Mouse (Mus musculus): ENCODE results near the gene Tap2.
"Not testable (repeated sequence)": the region's sequence is repeated elsewhere in the genome, so short reads cannot be mapped to it uniquely, and the experiment has no call there.

Gene Tap2

GRCm38 (mm10) chr17:34211746-34212365 lies 8.5 kb downstream of the Tap2 start:
- no peak for DNase-seq (ENCODE audit: low read depth, low spot score)

GRCm38 (mm10) chr17:34213936-34214335 lies 10.6 kb downstream of the Tap2 start:
- DNase-seq (ENCODE audit: low read depth, low spot score), result no peak

- DNase-seq (ENCODE audit: low read depth, low spot score), result no peak
These were observed 11.8 kb downstream of the Tap2 start for GRCm38 (mm10) chr17:34215176-34215575.

- no peak for DNase-seq (ENCODE audit: low read depth, low spot score)
These were observed 14.0 kb downstream of the Tap2 start for GRCm38 (mm10) chr17:34217216-34217928.

GRCm38 (mm10) chr17:34217986-34218385 lies 14.7 kb downstream of the Tap2 start:
- DNase-seq (ENCODE audit: low read depth, low spot score), result no peak

GRCm38 (mm10) chr17:34218675-34219074 lies 15.3 kb downstream of the Tap2 start:
- no peak for DNase-seq (ENCODE audit: low read depth, low spot score)

GRCm38 (mm10) chr17:34219096-34219495 lies 15.8 kb downstream of the Tap2 start:
- peak; percentile 41 for DNase-seq (ENCODE audit: low read depth, low spot score)

GRCm38 (mm10) chr17:34219801-34220200 lies 16.5 kb downstream of the Tap2 start:
- not testable (repeated sequence) for DNase-seq (ENCODE audit: low read depth, low spot score)

- not testable (repeated sequence) for DNase-seq (ENCODE audit: low read depth, low spot score)
These were observed 17.1 kb downstream of the Tap2 start for GRCm38 (mm10) chr17:34220401-34220800.

GRCm38 (mm10) chr17:34224816-34225215 lies 21.5 kb downstream of the Tap2 start:
- no peak for DNase-seq (ENCODE audit: low read depth, low spot score)

GRCm38 (mm10) chr17:34225426-34225825 lies 22.1 kb downstream of the Tap2 start:
- no peak for DNase-seq (ENCODE audit: low read depth, low spot score)

GRCm38 (mm10) chr17:34225911-34226310 lies 22.6 kb downstream of the Tap2 start:
- DNase-seq (ENCODE audit: low read depth, low spot score), result not testable (repeated sequence)

GRCm38 (mm10) chr17:34230971-34231370 lies 27.6 kb downstream of the Tap2 start:
- not testable (repeated sequence) for DNase-seq (ENCODE audit: low read depth, low spot score)

- DNase-seq (ENCODE audit: low read depth, low spot score), result not testable (repeated sequence)
These were observed 28.7 kb downstream of the Tap2 start for GRCm38 (mm10) chr17:34232021-34232420.

- DNase-seq (ENCODE audit: low read depth, low spot score), result peak; percentile 77
These were observed 31.6 kb downstream of the Tap2 start for GRCm38 (mm10) chr17:34234926-34235325.

- no peak for DNase-seq (ENCODE audit: low read depth, low spot score)
These were observed 33.4 kb downstream of the Tap2 start for GRCm38 (mm10) chr17:34236691-34237090.

- DNase-seq (ENCODE audit: low read depth, low spot score), result no peak
These were observed 34.4 kb downstream of the Tap2 start for GRCm38 (mm10) chr17:34237741-34238140.

- peak; percentile 51 for DNase-seq (ENCODE audit: low read depth, low spot score)
These were observed 35.4 kb downstream of the Tap2 start, which contains the start of gene H2-Ob for GRCm38 (mm10) chr17:34238706-34239105. Gene H2-Ob, plus strand, starts transcription at chr17:34238903.

- no peak for DNase-seq (ENCODE audit: low read depth, low spot score)
These were observed 36.3 kb downstream of the Tap2 start for GRCm38 (mm10) chr17:34239601-34240041.

GRCm38 (mm10) chr17:34240366-34240765 lies 37.0 kb downstream of the Tap2 start:
- no peak for DNase-seq (ENCODE audit: low read depth, low spot score)

- DNase-seq (ENCODE audit: low read depth, low spot score), result no peak
These were observed 37.6 kb downstream of the Tap2 start for GRCm38 (mm10) chr17:34240916-34241315.

GRCm38 (mm10) chr17:34244656-34245055 lies 41.3 kb downstream of the Tap2 start:
- DNase-seq (ENCODE audit: low read depth, low spot score), result no peak

GRCm38 (mm10) chr17:34247047-34247446 lies 43.7 kb downstream of the Tap2 start:
- DNase-seq (ENCODE audit: low read depth, low spot score), result peak; percentile 12

Measured in 3T3-L1 (cell line).